Mouse (Mus musculus) cerebellum, adult 2 months (tissue): ENCODE data around the gene Clhc1. TPM values are rescaled to one million over a fixed set of nuclear protein-coding genes. Genes with fewer than 3 reads are reported as not detected.
"Not testable (repeated sequence)": the region's sequence is repeated elsewhere in the genome, so short reads cannot be mapped to it uniquely, and the experiment has no call there.

Experiments used
- DNase-seq, 2 experiments: peaks; one replicate each; pipeline ENCODE4 v3.0.0; 2021
- H3K27ac ChIP-seq: fragments of 200-500 bp; 2 replicates; pipeline ENCODE4 v1.5.1; 2012; ENCODE audit warnings: low read length, control low read depth, inconsistent platforms; ENCODE audit not compliant: insufficient read depth
- H3K27me3 ChIP-seq: fragments of 200-500 bp; 2 replicates; pipeline ENCODE4 v1.6.1; 2012; ENCODE audit warnings: inconsistent platforms, mild to moderate bottlenecking, low read length, moderate library complexity; ENCODE audit not compliant: control insufficient read depth, insufficient read depth
- H3K4me1 ChIP-seq: fragments of 200-500 bp; 2 replicates; pipeline ENCODE4 v1.6.1; 2011; ENCODE audit warnings: low read length; ENCODE audit not compliant: control insufficient read depth, insufficient read depth
- H3K4me3 ChIP-seq: fragments of 200-500 bp; replicated peaks from 2 replicates; pipeline ENCODE3; 2011; ENCODE audit warnings: mild to moderate bottlenecking, low read depth, low read length, control low read depth; ENCODE audit not compliant: insufficient read depth
- CTCF ChIP-seq: fragments of 200-500 bp; IDR thresholded peaks from 2 replicates; pipeline ENCODE4 v1.5.1; 2011; ENCODE audit warnings: low read depth, mild to moderate bottlenecking, control low read depth, low read length, moderate library complexity, borderline replicate concordance; ENCODE audit not compliant: insufficient read depth
- POLR2A ChIP-seq: fragments of 200-500 bp; IDR thresholded peaks from 2 replicates; pipeline ENCODE4 v1.6.1; 2011; ENCODE audit warnings: low read length, control low read depth, borderline replicate concordance; ENCODE audit not compliant: insufficient read depth
- WGBS: fragments of 180-500 bp; shearing (Covaris S2); methylation state at CpG from one replicate; pipeline ENCODE4 v1.1.7; 2018; 5-methylcytosine and 5-hydroxymethylcytosine counted together
- polyA plus RNA-seq: library from polyadenylated mRNA; depleted of rRNA; stranded (reverse); fragments of >200 nt; gene quantifications from 2 replicates; pipeline ENCODE4 v1.2.3, GENCODE M21; 2012

Gene Clhc1
- polyA plus RNA-seq, 1 experiment: 0.07 TPM

DNA sequence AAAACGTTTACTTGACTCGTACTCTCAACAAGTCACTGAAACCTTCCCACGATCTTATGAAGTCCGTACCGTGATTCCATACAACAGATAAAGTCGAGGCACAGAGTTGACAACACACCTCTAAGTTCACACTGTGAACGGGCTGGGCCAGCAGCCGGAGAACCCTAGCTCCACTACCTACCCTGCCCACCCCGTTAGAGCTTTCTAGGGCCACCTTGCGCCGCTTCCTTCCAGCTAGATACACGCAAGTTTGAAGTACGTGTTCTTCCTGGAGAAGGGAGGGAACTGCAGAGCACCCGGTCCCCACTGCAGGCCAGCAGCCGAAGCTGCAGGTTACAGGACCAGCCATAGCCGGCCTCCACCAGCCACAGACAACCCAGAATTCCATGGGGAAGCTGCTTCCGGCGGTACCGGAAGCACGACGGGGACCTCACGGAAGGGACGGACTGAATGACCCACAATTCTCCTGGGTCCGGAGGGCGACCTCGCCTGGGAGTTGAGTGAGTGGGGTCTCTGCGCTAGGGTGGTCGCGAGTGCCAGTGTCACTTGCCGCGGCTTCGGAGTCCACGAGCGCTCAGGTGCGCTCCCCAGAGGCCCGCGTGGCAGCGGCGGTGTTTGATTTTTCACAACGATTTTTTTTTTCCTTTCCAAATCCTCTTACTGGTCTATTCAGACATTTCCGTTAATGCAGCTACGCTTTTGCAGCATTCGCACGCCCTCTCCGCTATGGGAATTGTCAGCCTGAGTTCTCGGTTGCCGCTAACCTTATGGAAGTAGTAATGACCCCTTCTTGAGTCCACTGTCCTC lies 21.6 kb upstream of the Clhc1 start, which contains the start of gene Mtif2:
TSS of gene Mtif2 (plus strand) at position 421 of the 807 bp plus-strand sequence.
- Histone ChIP-seq H3K27me3 (no peaks in the 10 kb centered on the region), H3K4me3 (peak within 1 kb of the TSS; percentile 93), H3K4me1 (no peaks in the 10 kb centered on the region), H3K27ac (peak within 1 kb of the TSS; percentile 57; the same call in 1 of the 2 replicates)
- TF ChIP-seq CTCF (no peak), POLR2A (peak; percentile 94)
- DNase-seq: peak; percentile 83 to 85
- WGBS: 3% methylated on average over 47 of the region's 47 CpGs

GRCm38 (mm10) chr11:29538201-29538600 lies 9.5 kb upstream of the Clhc1 start:
- TF ChIP-seq CTCF (no peak), POLR2A (no peak)
- Histone ChIP-seq H3K4me1 (no peaks in the 10 kb centered on the region), H3K27ac (no peak overlapping the region), H3K4me3 (no peak overlapping the region), H3K27me3 (no peaks in the 10 kb centered on the region)
- no peak for DNase-seq
- WGBS: 98% methylated on average over 1 of the region's 1 CpGs

DNA sequence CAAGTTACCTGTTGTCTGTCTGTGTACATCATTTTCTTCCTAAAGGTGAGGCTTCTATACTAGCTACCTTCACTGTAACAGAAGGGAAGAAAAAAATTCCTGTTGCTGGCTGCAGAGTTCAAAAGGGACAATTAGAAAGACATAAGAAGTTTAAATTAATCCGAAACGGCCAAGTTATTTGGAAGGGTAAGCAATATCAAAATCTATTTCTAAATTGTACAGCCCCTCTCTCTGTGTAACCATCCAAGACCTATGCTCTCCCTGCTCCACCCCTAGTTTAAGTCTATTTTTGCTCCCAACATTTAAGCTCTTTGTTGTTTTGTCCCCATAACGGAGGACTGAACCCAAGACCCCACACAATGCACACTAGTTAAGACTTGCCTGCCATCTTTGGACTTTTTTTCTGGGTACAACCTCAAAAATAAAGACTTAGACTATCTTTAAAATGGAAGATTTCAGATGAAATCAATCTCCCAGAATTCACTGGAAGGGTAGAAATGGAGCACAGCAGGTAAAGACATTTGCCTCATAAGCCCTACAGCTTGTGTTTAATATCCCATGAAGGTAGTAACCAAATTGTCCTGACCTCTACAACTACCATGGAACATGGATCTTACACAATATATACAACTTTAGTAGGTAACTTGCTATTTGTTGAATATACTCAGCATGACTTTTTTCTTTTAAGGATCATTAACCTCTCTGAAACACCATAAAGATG lies 3.4 kb upstream of the Clhc1 start:
- Histone ChIP-seq H3K4me3 (no peak overlapping the region), H3K4me1 (no peaks in the 10 kb centered on the region), H3K27me3 (no peaks in the 10 kb centered on the region), H3K27ac (no peak overlapping the region)
- no peak for TF ChIP-seq POLR2A
- TF ChIP-seq CTCF: no peak
- 85% methylated on average over 3 of the region's 3 CpGs for WGBS
- no peak for DNase-seq

- WGBS: 90% methylated on average over 4 of the region's 4 CpGs
- not testable (repeated sequence) for H3K27me3 ChIP-seq, DNase-seq, H3K27ac ChIP-seq, H3K4me1 ChIP-seq, H3K4me3 ChIP-seq
Observed at GRCm38 (mm10) chr11:29545150-29545752, 2.5 kb upstream of the Clhc1 start.

DNA sequence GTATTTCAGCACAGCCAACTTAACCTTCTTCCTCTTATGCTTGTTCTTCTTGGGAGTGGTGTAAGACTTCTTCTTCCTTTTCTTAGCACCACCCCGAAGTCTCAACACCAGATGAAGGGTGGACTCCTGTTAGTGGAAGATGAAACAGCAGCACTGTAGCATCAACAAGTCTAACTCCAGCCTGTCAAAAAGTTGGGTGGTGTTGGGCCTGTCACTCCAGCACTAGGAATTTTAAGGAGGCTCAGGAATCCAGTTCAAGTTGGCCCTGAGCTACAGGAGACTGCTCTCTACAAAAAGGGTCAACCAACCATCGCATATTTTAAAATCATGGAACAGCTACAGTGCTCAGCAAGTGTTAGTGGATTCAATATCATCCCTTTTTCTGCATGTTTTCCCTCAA lies 1.5 kb upstream of the Clhc1 start:
- not testable (repeated sequence) for H3K27ac ChIP-seq, H3K4me3 ChIP-seq, H3K27me3 ChIP-seq, DNase-seq, H3K4me1 ChIP-seq
- WGBS: 86% methylated on average over 2 of the region's 2 CpGs

DNA sequence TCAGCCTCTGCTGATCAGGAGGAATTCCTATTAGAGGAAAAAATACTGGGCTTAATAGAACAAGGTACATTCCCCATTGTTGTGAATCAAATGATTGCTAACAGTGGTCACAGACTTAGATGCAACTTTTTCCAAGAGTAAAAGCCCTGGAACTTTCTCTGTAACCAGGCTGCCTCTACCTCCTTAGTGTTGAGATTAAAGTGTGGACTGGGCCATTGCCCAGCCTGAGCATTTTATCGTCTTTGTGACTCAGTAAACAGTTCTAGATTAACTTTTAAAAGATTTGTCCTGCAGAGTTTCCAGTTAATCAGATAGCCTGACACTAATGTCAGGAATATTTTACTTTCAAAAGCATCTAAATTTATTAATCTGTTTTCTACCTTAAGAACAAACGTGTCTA lies 988 bp upstream of the Clhc1 start:
- Histone ChIP-seq H3K4me3 (peak overlapping the region; percentile 81), H3K27me3 (no peaks in the 10 kb centered on the region), H3K4me1 (no peaks in the 10 kb centered on the region), H3K27ac (no peak overlapping the region)
- WGBS: 24% methylated on average over 2 of the region's 2 CpGs
- no peak for TF ChIP-seq POLR2A
- no peak for TF ChIP-seq CTCF
- no peak for DNase-seq

GRCm38 (mm10) chr11:29547249-29547751 lies 450 bp upstream of the Clhc1 start:
- Histone ChIP-seq H3K27ac (peak overlapping the region; percentile 76), H3K27me3 (no peaks in the 10 kb centered on the region), H3K4me3 (peak overlapping the region; percentile 81), H3K4me1 (no peaks in the 10 kb centered on the region)
- TF ChIP-seq CTCF (no peak), POLR2A (no peak)
- no peak for DNase-seq
- under 1% methylated on average over 27 of the region's 27 CpGs for WGBS
